Mouse (Mus musculus) MEL (cell line): ENCODE results near the gene Psmb4.
"Not testable (repeated sequence)": the region's sequence is repeated elsewhere in the genome, so short reads cannot be mapped to it uniquely, and the experiment has no call there.

ENCODE experiments used
- BHLHE40 ChIP-seq: IDR thresholded peaks from 2 replicates; pipeline ENCODE4 v1.6.1; 2012; ENCODE audit warnings: low read depth, mild to moderate bottlenecking, inconsistent platforms, low read length, improper control_type of control experiment, borderline replicate concordance
- CTCF ChIP-seq, 3 experiments: IDR thresholded peaks in 2 of 3; conservative IDR thresholded peaks in 1 of 3; 2 replicates each; pipeline ENCODE4 v1.5.1; 2011 to 2012; ENCODE audit warnings: low read length in 3 of 3, low read depth in 2 of 3, mild to moderate bottlenecking in 2 of 3, improper control_type of control experiment in 1 of 3, inconsistent platforms in 1 of 3, mixed read lengths in 1 of 3, moderate library complexity in 1 of 3; ENCODE audit not compliant: control insufficient read depth in 1 of 3, insufficient read depth in 1 of 3, poor library complexity in 1 of 3, severe bottlenecking in 1 of 3
- E2F4 ChIP-seq: IDR thresholded peaks from 2 replicates; pipeline ENCODE4 v1.6.1; 2011; ENCODE audit warnings: low read depth, low read length, improper control_type of control experiment, borderline replicate concordance
- EP300 ChIP-seq, 2 experiments: IDR thresholded peaks; 2 replicates each; pipeline ENCODE4 v1.6.1; 2011; ENCODE audit warnings: improper control_type of control experiment in 2 of 2, low read length in 2 of 2, low read depth in 1 of 2, mild to moderate bottlenecking in 1 of 2
- MAFK ChIP-seq: IDR thresholded peaks from 2 replicates; pipeline ENCODE4 v1.6.1; 2011; ENCODE audit warnings: low read depth, mild to moderate bottlenecking, low read length, improper control_type of control experiment, borderline replicate concordance
- MYB ChIP-seq: IDR thresholded peaks from 2 replicates; pipeline ENCODE4 v1.6.1; 2011; ENCODE audit warnings: mild to moderate bottlenecking, low read depth, low read length, improper control_type of control experiment
- POLR2A ChIP-seq, 2 experiments: IDR thresholded peaks; 2 replicates each; pipeline ENCODE4 v1.6.1; 2011 to 2012; ENCODE audit warnings: low read length in 2 of 2, mild to moderate bottlenecking in 2 of 2, control low read depth in 1 of 2, improper control_type of control experiment in 1 of 2, low read depth in 1 of 2, moderate library complexity in 1 of 2; ENCODE audit not compliant: control insufficient read depth in 1 of 2, insufficient read depth in 1 of 2, poor library complexity in 1 of 2
- POLR2AphosphoS5 ChIP-seq: IDR thresholded peaks from 2 replicates; pipeline ENCODE4 v1.6.1; 2012; ENCODE audit warnings: low read depth, borderline replicate concordance, mild to moderate bottlenecking, inconsistent platforms, low read length, moderate library complexity, mixed read lengths
- SMC3 ChIP-seq: IDR thresholded peaks from 2 replicates; pipeline ENCODE4 v1.6.1; 2011; ENCODE audit warnings: low read depth, low read length, improper control_type of control experiment
- TAL1 ChIP-seq: IDR thresholded peaks from 2 replicates; pipeline ENCODE4 v1.6.1; 2012; ENCODE audit warnings: mild to moderate bottlenecking, inconsistent platforms, low read length, moderate library complexity, mixed read lengths
- USF1 ChIP-seq: IDR thresholded peaks from 2 replicates; pipeline ENCODE4 v1.6.1; 2014; ENCODE audit warnings: low read depth, mild to moderate bottlenecking, inconsistent platforms, low read length, improper control_type of control experiment, moderate library complexity
- ZKSCAN1 ChIP-seq: IDR thresholded peaks from 2 replicates; pipeline ENCODE4 v1.6.1; 2012; ENCODE audit warnings: low read depth, mild to moderate bottlenecking, inconsistent platforms, low read length, improper control_type of control experiment, moderate library complexity
- ZNF384 ChIP-seq: IDR thresholded peaks from 2 replicates; pipeline ENCODE4 v1.6.1; 2012; ENCODE audit warnings: low read depth, mild to moderate bottlenecking, inconsistent platforms, low read length, improper control_type of control experiment

GRCm38 (mm10) chr3:94928979-94929378, 42.2 kb upstream of the Psmb4 start:
- not testable (repeated sequence) for TF ChIP-seq POLR2A (IDR thresholded peaks at IDR 0.05; ENCODE audit: control insufficient read depth in 1 of 2, insufficient read depth in 1 of 2, low read depth in 1 of 2, low read length in 2 of 2, poor library complexity in 1 of 2); CTCF (IDR thresholded peaks at IDR 0.05 in 2 of 3, conservative IDR thresholded peaks at IDR 0.05 in 1 of 3; ENCODE audit: control insufficient read depth in 1 of 3, insufficient read depth in 1 of 3, low read depth in 2 of 3, low read length in 3 of 3, poor library complexity in 1 of 3, severe bottlenecking in 1 of 3); ZNF384; USF1; MAFK; TAL1; BHLHE40; E2F4; MYB; EP300 (IDR thresholded peaks at IDR 0.05; ENCODE audit: low read depth in 1 of 2, low read length in 2 of 2); SMC3; ZKSCAN1; POLR2AphosphoS5
